Mouse (Mus musculus) kidney, embryonic 14.5 days (tissue): ENCODE measurements around the gene Tmem120b. TPM values are rescaled to one million over a fixed set of nuclear protein-coding genes. Genes with fewer than 3 reads are reported as not detected.

Source experiments
- ATAC-seq: fragments of 200-750 bp; cut with Nextera tagmentation; 2 replicates; pipeline ENCODE4 v1.8.0; 2017; ENCODE audit warnings: moderate number of reproducible peaks, mild to moderate bottlenecking, moderate TSS enrichment, moderate library complexity; ENCODE audit not compliant: low FRiP score, low TSS enrichment
- H3K27ac ChIP-seq: fragments of 300-500 bp; sonication (generic); 2 replicates; pipeline ENCODE4 v1.5.1; 2014; ENCODE audit warnings: low read depth, mild to moderate bottlenecking, low read length, moderate library complexity, mixed read lengths
- H3K27me3 ChIP-seq: fragments of 300-500 bp; sonication (generic); 2 replicates; pipeline ENCODE4 v1.6.1; 2014; ENCODE audit warnings: mild to moderate bottlenecking, low read length; ENCODE audit not compliant: control insufficient read depth, insufficient read depth
- H3K36me3 ChIP-seq: fragments of 300-500 bp; sonication (generic); 2 replicates; pipeline ENCODE4 v1.6.1; 2014; ENCODE audit warnings: low read length, mixed read lengths; ENCODE audit not compliant: control insufficient read depth, insufficient read depth
- H3K4me1 ChIP-seq: fragments of 300-500 bp; sonication (generic); 2 replicates; pipeline ENCODE4 v1.6.1; 2014; ENCODE audit warnings: low read length, mixed read lengths; ENCODE audit not compliant: control insufficient read depth, insufficient read depth
- H3K4me2 ChIP-seq: fragments of 300-500 bp; sonication (generic); replicated peaks from 2 replicates; pipeline ENCODE4 v1.6.1; 2014; ENCODE audit warnings: low read depth, mild to moderate bottlenecking, low read length
- H3K4me3 ChIP-seq: fragments of 300-500 bp; sonication (generic); 2 replicates; pipeline ENCODE4 v1.5.1; 2014; ENCODE audit warnings: mild to moderate bottlenecking, low read length
- H3K9ac ChIP-seq: fragments of 300-500 bp; sonication (generic); 2 replicates; pipeline ENCODE4 v1.6.1; 2014; ENCODE audit warnings: low read depth, mild to moderate bottlenecking, low read length, moderate library complexity
- H3K9me3 ChIP-seq: fragments of 300-500 bp; sonication (generic); 2 replicates; pipeline ENCODE4 v1.6.1; 2016; ENCODE audit warnings: low read length; ENCODE audit not compliant: control insufficient read depth
- WGBS: fragments of 180-500 bp; shearing (Covaris S2); extraction: QIAGEN DNeasy Blood & Tissue Kit; methylation state at CpG from one replicate; pipeline ENCODE4 v1.1.7; 2014; 5-methylcytosine and 5-hydroxymethylcytosine counted together
- polyA plus RNA-seq: library from polyadenylated mRNA; unstranded; fragments of >200 nt; fragmentation: Nextera tagmentation; extraction: Ambion mirVana; gene quantifications from 2 replicates; pipeline ENCODE4 v1.2.1, GENCODE M21; 2014

The Tmem120b gene
- polyA plus RNA-seq, 1 experiment from 2014 or later = 12.0 TPM

GRCm38 (mm10) chr5:123079568-123079967 is 11.4 kb downstream of the Tmem120b start:
- H3K4me2 ChIP-seq = no peak overlapping the region
- H3K4me1 ChIP-seq = peaks cover 20% of the 10 kb centered on the region
- no peak overlapping the region for H3K4me3 ChIP-seq
- 50% methylated on average over 1 of the region's 1 CpGs for WGBS
- H3K36me3 ChIP-seq = no peaks in the 10 kb centered on the region
- ATAC-seq = no peak
- H3K27me3 ChIP-seq = no peaks in the 10 kb centered on the region
- H3K9ac ChIP-seq = no peak overlapping the region
- peak overlapping the region; percentile 44; the same call in 1 of the 2 replicates for H3K27ac ChIP-seq
- H3K9me3 ChIP-seq = peaks cover 3% of the 10 kb centered on the region; the same call in 1 of the 2 replicates

GRCm38 (mm10) chr5:123080041-123080440 is 11.8 kb downstream of the Tmem120b start:
- peaks cover 20% of the 10 kb centered on the region for H3K4me1 ChIP-seq
- H3K27me3 ChIP-seq = no peaks in the 10 kb centered on the region
- no peaks in the 10 kb centered on the region for H3K36me3 ChIP-seq
- peaks cover 3% of the 10 kb centered on the region; the same call in 1 of the 2 replicates for H3K9me3 ChIP-seq
- H3K4me2 ChIP-seq = 0 out of 2 replicates have a peak overlapping the region, but pooled peaks have one; percentile 8
- no peak overlapping the region for H3K4me3 ChIP-seq
- WGBS = 13% methylated on average over 8 of the region's 8 CpGs
- no peak overlapping the region for H3K9ac ChIP-seq
- H3K27ac ChIP-seq = peak overlapping the region; percentile 44; the same call in 1 of the 2 replicates
- ATAC-seq = no peak

GRCm38 (mm10) chr5:123080510-123080909 is 12.3 kb downstream of the Tmem120b start:
- H3K9me3 ChIP-seq = peaks cover 3% of the 10 kb centered on the region; the same call in 1 of the 2 replicates
- no peaks in the 10 kb centered on the region for H3K27me3 ChIP-seq
- no peak for ATAC-seq
- no peak overlapping the region for H3K4me2 ChIP-seq
- no peak overlapping the region for H3K4me3 ChIP-seq
- peaks cover 19% of the 10 kb centered on the region for H3K4me1 ChIP-seq
- no peak overlapping the region for H3K27ac ChIP-seq
- WGBS = 84% methylated on average over 13 of the region's 13 CpGs
- H3K36me3 ChIP-seq = no peaks in the 10 kb centered on the region
- no peak overlapping the region for H3K9ac ChIP-seq

GRCm38 (mm10) chr5:123083340-123084050 is 15.3 kb downstream of the Tmem120b start:
- Histone ChIP-seq H3K27me3 (no peaks in the 10 kb centered on the region), H3K9ac (no peak overlapping the region), H3K9me3 (peaks cover 3% of the 10 kb centered on the region; the same call in 1 of the 2 replicates), H3K4me3 (no peak overlapping the region), H3K27ac (no peak overlapping the region), H3K36me3 (no peaks in the 10 kb centered on the region), H3K4me1 (peaks cover 4% of the 10 kb centered on the region), H3K4me2 (no peak overlapping the region)
- no peak for ATAC-seq
- WGBS = 44% methylated on average over 13 of the region's 13 CpGs

- no peak for ATAC-seq
- 86% methylated on average over 2 of the region's 2 CpGs for WGBS
Observed at GRCm38 (mm10) chr5:123086501-123086900, 18.3 kb downstream of the Tmem120b start.

GRCm38 (mm10) chr5:123088784-123089183 is 20.6 kb downstream of the Tmem120b start:
- Histone ChIP-seq H3K27me3 (no peaks in the 10 kb centered on the region), H3K4me2 (no peak overlapping the region), H3K4me3 (no peak overlapping the region), H3K9me3 (peaks cover 2% of the 10 kb centered on the region; the same call in 1 of the 2 replicates), H3K4me1 (no peaks in the 10 kb centered on the region; the same call in 1 of the 2 replicates), H3K36me3 (no peaks in the 10 kb centered on the region), H3K27ac (no peak overlapping the region), H3K9ac (no peak overlapping the region)
- 89% methylated on average over 4 of the region's 4 CpGs for WGBS
- no peak for ATAC-seq

More at GRCm38 (mm10) chr5:123086501-123086900, 18.3 kb downstream of the Tmem120b start:
- Histone ChIP-seq H3K9me3 (peaks cover 2% of the 10 kb centered on the region; the same call in 1 of the 2 replicates), H3K4me1 (peaks cover 4% of the 10 kb centered on the region), H3K27ac (no peak overlapping the region), H3K36me3 (no peaks in the 10 kb centered on the region), H3K4me2 (no peak overlapping the region), H3K27me3 (no peaks in the 10 kb centered on the region), H3K9ac (no peak overlapping the region), H3K4me3 (no peak overlapping the region)

GRCm38 (mm10) chr5:123090560-123091306 is 22.5 kb downstream of the Tmem120b start:
- H3K4me1 ChIP-seq = peaks cover 5% of the 10 kb centered on the region; the same call in 1 of the 2 replicates
- no peaks in the 10 kb centered on the region for H3K36me3 ChIP-seq
- no peak overlapping the region for H3K4me2 ChIP-seq
- no peak overlapping the region for H3K4me3 ChIP-seq
- WGBS = 90% methylated on average over 10 of the region's 10 CpGs
- H3K27me3 ChIP-seq = no peaks in the 10 kb centered on the region
- H3K9ac ChIP-seq = no peak overlapping the region
- peaks cover 2% of the 10 kb centered on the region; the same call in 1 of the 2 replicates for H3K9me3 ChIP-seq
- ATAC-seq = no peak
- H3K27ac ChIP-seq = no peak overlapping the region

- no peak overlapping the region for H3K4me2 ChIP-seq
- H3K27me3 ChIP-seq = no peaks in the 10 kb centered on the region
- WGBS = 83% methylated on average over 14 of the region's 14 CpGs
- no peak for ATAC-seq
- peaks cover 5% of the 10 kb centered on the region; the same call in 1 of the 2 replicates for H3K4me1 ChIP-seq
- peaks cover 2% of the 10 kb centered on the region; the same call in 1 of the 2 replicates for H3K9me3 ChIP-seq
- H3K36me3 ChIP-seq = no peaks in the 10 kb centered on the region
- no peak overlapping the region for H3K27ac ChIP-seq
- no peak overlapping the region for H3K9ac ChIP-seq
- no peak overlapping the region for H3K4me3 ChIP-seq
Observed at GRCm38 (mm10) chr5:123093077-123093633, 24.9 kb downstream of the Tmem120b start.
